ENCODE assay signal across 33 mouse cellular contexts in genomic region chr3:59423621-59424020, GRCm38 (mm10).
"Had no signal": no experiment of that assay in that cellular context is flagged by ENCODE, and none has a peak within 500 bp of the region (broad histone marks: within the 10 kb centered on the region; RNA-seq: fewer than 3 reads in every experiment).

No protein-coding gene starts in this region.

- H3K27me3 ChIP-seq: heart, embryonic 12.5 days; heart, embryonic 13.5 days; heart, embryonic 15.5 days; hindbrain, embryonic 12.5 days; hindbrain, embryonic 13.5 days; hindbrain, embryonic 15.5 days; intestine, embryonic 15.5 days; kidney, embryonic 15.5 days had no signal

- H3K4me3 ChIP-seq: heart, embryonic 12.5 days; heart, embryonic 13.5 days; heart, embryonic 15.5 days; hindbrain, embryonic 10.5 days; hindbrain, embryonic 12.5 days; hindbrain, embryonic 13.5 days; hindbrain, embryonic 15.5 days; intestine, embryonic 15.5 days; kidney, embryonic 15.5 days; layer of hippocampus, adult 2 months; left cerebral cortex, adult 2 months had no signal

- H3K4me1 ChIP-seq: heart, embryonic 12.5 days; heart, embryonic 13.5 days; heart, embryonic 15.5 days; hindbrain, embryonic 10.5 days; hindbrain, embryonic 12.5 days; hindbrain, embryonic 13.5 days; hindbrain, embryonic 15.5 days; intestine, embryonic 15.5 days; kidney, embryonic 15.5 days had no signal

- H3K36me3 ChIP-seq: heart, embryonic 12.5 days; heart, embryonic 13.5 days; heart, embryonic 15.5 days; hindbrain, embryonic 10.5 days; hindbrain, embryonic 12.5 days; hindbrain, embryonic 13.5 days; hindbrain, embryonic 15.5 days; intestine, embryonic 15.5 days; kidney, embryonic 15.5 days had no signal

- H3K9ac ChIP-seq: heart, embryonic 12.5 days; heart, embryonic 13.5 days; heart, embryonic 15.5 days; hindbrain, embryonic 12.5 days; hindbrain, embryonic 13.5 days; hindbrain, embryonic 14.5 days; hindbrain, embryonic 15.5 days; intestine, embryonic 15.5 days; kidney, embryonic 15.5 days had no signal

- ATAC-seq: hindbrain, embryonic 16.5 days; hindbrain, postnatal 0 days; inflammation-experienced regulatory T-cells, adult 6 months; intestine, embryonic 15.5 days; intestine, embryonic 16.5 days; intestine, postnatal 0 days had no signal

- H3K27ac ChIP-seq: heart, embryonic 13.5 days; heart, embryonic 15.5 days; hindbrain, embryonic 10.5 days; hindbrain, embryonic 12.5 days; hindbrain, embryonic 13.5 days; hindbrain, embryonic 14.5 days; hindbrain, embryonic 15.5 days; hindbrain, postnatal 0 days; intestine, embryonic 15.5 days; kidney, embryonic 15.5 days; kidney, postnatal 0 days; layer of hippocampus, adult 2 months; left cerebral cortex, adult 2 months had no signal

- H3K9me3 ChIP-seq: heart, embryonic 12.5 days; heart, embryonic 13.5 days; heart, embryonic 15.5 days; hindbrain, embryonic 12.5 days; hindbrain, embryonic 13.5 days; hindbrain, embryonic 15.5 days; intestine, embryonic 15.5 days; kidney, embryonic 15.5 days had no signal

- DNase-seq: heart, postnatal 10 days; heart, postnatal 14 days; heart, postnatal 36 days; heart, postnatal 4 days; kidney, adult 11 months; kidney, adult 18-20 months; kidney, adult 2 months; kidney, adult 8-10 months; kidney, adult 9 months; kidney, postnatal 10 days; kidney, postnatal 14 days; kidney, postnatal 25 days; kidney, postnatal 36 days; kidney, postnatal 4 days; layer of hippocampus, postnatal 36 days had no signal

- H3K4me2 ChIP-seq: heart, embryonic 12.5 days; heart, embryonic 13.5 days; heart, embryonic 15.5 days; hindbrain, embryonic 12.5 days; hindbrain, embryonic 13.5 days; hindbrain, embryonic 14.5 days; hindbrain, embryonic 15.5 days; intestine, embryonic 15.5 days; kidney, embryonic 15.5 days had no signal
